Comparison of ENCODE assay signal across 8 mouse cellular contexts in genomic region chr4:57153838-57154237, GRCm38 (mm10). TPM values are rescaled to one million over a fixed set of nuclear protein-coding genes. Genes with fewer than 3 reads are reported as not detected.
DNase-seq lines count a peak whose midpoint lies in the region; ATAC-seq and TF ChIP-seq lines count a peak whose summit lies in the region.

No protein-coding gene starts in this region.

- ATAC-seq in heart, embryonic 13.5 days (ENCODE audit: extremely low read depth, insufficient number of reproducible peaks, low FRiP score, low TSS enrichment): no peak
- 0 out of 2 replicates have a peak, but pooled peaks have one; percentile 10 for ATAC-seq in embryonic facial prominence, embryonic 14.5 days (ENCODE audit: low read depth)
- ATAC-seq in kidney, embryonic 15.5 days (replicated peaks; ENCODE audit: low FRiP score): peak; percentile 82

- no peaks in the 10 kb centered on the region for H3K9me3 ChIP-seq in heart, embryonic 13.5 days
- no peaks in the 10 kb centered on the region for H3K9me3 ChIP-seq in embryonic facial prominence, embryonic 14.5 days (ENCODE audit: control insufficient read depth, low read length)
- no peaks in the 10 kb centered on the region for H3K9me3 ChIP-seq in kidney, embryonic 15.5 days (replicated peaks)

- no peak for DNase-seq in heart, postnatal 10 days
- DNase-seq in embryonic facial prominence, embryonic 14.5 days (ENCODE audit: low spot score): no peak
- DNase-seq in lung, postnatal 25 days (ENCODE audit: low spot score): peak; percentile 89
- DNase-seq in layer of hippocampus, adult 2 months (ENCODE audit: low spot score in 2 of 2): no peak
- DNase-seq in right cerebral cortex, postnatal 25 days: no peak
- no peak for DNase-seq in cerebellum, postnatal 36 days

- peak overlapping the region; percentile 70 for H3K9ac ChIP-seq in heart, embryonic 13.5 days
- peak overlapping the region; percentile 37; the same call in 1 of the 2 replicates for H3K9ac ChIP-seq in embryonic facial prominence, embryonic 14.5 days (ENCODE audit: low read depth, low read length)
- H3K9ac ChIP-seq in kidney, embryonic 15.5 days: peak overlapping the region; percentile 29; the same call in 1 of the 2 replicates

- H3K4me3 ChIP-seq in heart, embryonic 13.5 days: peak overlapping the region; percentile 26
- no peak overlapping the region for H3K4me3 ChIP-seq in embryonic facial prominence, embryonic 14.5 days (ENCODE audit: low read depth, low read length)
- peak overlapping the region; percentile 14 for H3K4me3 ChIP-seq in kidney, embryonic 15.5 days (replicated peaks)
- no peak overlapping the region for H3K4me3 ChIP-seq in layer of hippocampus, adult 2 months

- TF ChIP-seq CTCF in layer of hippocampus, adult 2 months (conservative IDR thresholded peaks at IDR 0.05): no peak

- no peaks in the 10 kb centered on the region for H3K36me3 ChIP-seq in heart, embryonic 13.5 days
- no peaks in the 10 kb centered on the region for H3K36me3 ChIP-seq in embryonic facial prominence, embryonic 14.5 days (ENCODE audit: control insufficient read depth, insufficient read depth, low read length)
- no peaks in the 10 kb centered on the region for H3K36me3 ChIP-seq in kidney, embryonic 15.5 days

- intact Hi-C loops in heart, postnatal 10 days (cut with DNase I): no loop called here

- peak overlapping the region; percentile 33; the same call in 1 of the 2 replicates for H3K27ac ChIP-seq in heart, embryonic 13.5 days (replicated peaks)
- peak overlapping the region; percentile 63 for H3K27ac ChIP-seq in embryonic facial prominence, embryonic 14.5 days (replicated peaks; ENCODE audit: low read depth, low read length)
- H3K27ac ChIP-seq in kidney, embryonic 15.5 days: peak overlapping the region; percentile 81
- no peak overlapping the region for H3K27ac ChIP-seq in layer of hippocampus, adult 2 months

- H3K4me1 ChIP-seq in heart, embryonic 13.5 days: peaks cover 13% of the 10 kb centered on the region
- H3K4me1 ChIP-seq in embryonic facial prominence, embryonic 14.5 days (ENCODE audit: control insufficient read depth, insufficient read depth, low read length): peaks cover 22% of the 10 kb centered on the region
- peaks cover 20% of the 10 kb centered on the region for H3K4me1 ChIP-seq in kidney, embryonic 15.5 days

- WGBS in heart, embryonic 13.5 days: 38% methylated on average over 8 of the region's 8 CpGs
- WGBS in embryonic facial prominence, embryonic 14.5 days: 31% methylated on average over 8 of the region's 8 CpGs
- 23% methylated on average over 8 of the region's 8 CpGs for WGBS in kidney, embryonic 15.5 days

- peak overlapping the region; percentile 62 for H3K4me2 ChIP-seq in heart, embryonic 13.5 days
- peak overlapping the region; percentile 40 for H3K4me2 ChIP-seq in embryonic facial prominence, embryonic 14.5 days (ENCODE audit: low read depth, low read length)
- H3K4me2 ChIP-seq in kidney, embryonic 15.5 days: peak overlapping the region; percentile 47

- H3K27me3 ChIP-seq in heart, embryonic 13.5 days (replicated peaks): no peaks in the 10 kb centered on the region
- no peaks in the 10 kb centered on the region for H3K27me3 ChIP-seq in embryonic facial prominence, embryonic 14.5 days (replicated peaks; ENCODE audit: control insufficient read depth, insufficient read depth, low read length)
- H3K27me3 ChIP-seq in kidney, embryonic 15.5 days: no peaks in the 10 kb centered on the region

RNA-seq across cellular contexts. Expression of gene Epb41l4b, which starts 10.6 kb away (rescaled TPM):
- 0.46 and 0.64 TPM in 2 replicates for polyA plus RNA-seq in heart, embryonic 13.5 days (2015; fragmentation: Nextera tagmentation; extraction: Ambion mirVana)
- total RNA-seq in heart, postnatal 10 days (2021): 1 to 10 TPM; 4.3 to 6.1 TPM
- polyA plus RNA-seq in embryonic facial prominence, embryonic 14.5 days (2014; fragmentation: Nextera tagmentation; extraction: Ambion mirVana): 4.8 and 5.2 TPM in 2 replicates
- polyA plus RNA-seq in kidney, embryonic 15.5 days (2015; fragmentation: Nextera tagmentation; extraction: Ambion mirVana): 2.2 and 2.9 TPM in 2 replicates
- 10 to 100 TPM; 20.3 to 26.7 TPM for total RNA-seq in layer of hippocampus, adult 2 months (2021)

Comparison
In these comparisons a context has a peak if more than half of its experiments do, and no peak if none do; other contexts are left out.
1. H3K4me3 ChIP-seq: peak in heart, embryonic 13.5 days (single experiment) and kidney, embryonic 15.5 days (single experiment); none in embryonic facial prominence, embryonic 14.5 days (single experiment) and layer of hippocampus, adult 2 months (single experiment).
2. Peak in every context shown above with its lines, with median percentiles within 50 percentile points of each other: H3K4me2 ChIP-seq and H3K9ac ChIP-seq.